Mouse (Mus musculus) testis, adult 2 months (tissue): ENCODE results near the gene Myl9.

Experiments
- CTCF ChIP-seq: fragments of 200-500 bp; IDR thresholded peaks from 2 replicates; pipeline ENCODE4 v1.5.1; 2012; ENCODE audit warnings: low read depth, mild to moderate bottlenecking, inconsistent platforms, low read length, moderate library complexity; ENCODE audit not compliant: control insufficient read depth, insufficient read depth, insufficient replicate concordance
- POLR2A ChIP-seq: fragments of 200-500 bp; IDR thresholded peaks from 2 replicates; pipeline ENCODE4 v1.6.1; 2012; ENCODE audit warnings: low read depth, mild to moderate bottlenecking, inconsistent platforms, low read length, moderate library complexity; ENCODE audit not compliant: control insufficient read depth

DNA sequence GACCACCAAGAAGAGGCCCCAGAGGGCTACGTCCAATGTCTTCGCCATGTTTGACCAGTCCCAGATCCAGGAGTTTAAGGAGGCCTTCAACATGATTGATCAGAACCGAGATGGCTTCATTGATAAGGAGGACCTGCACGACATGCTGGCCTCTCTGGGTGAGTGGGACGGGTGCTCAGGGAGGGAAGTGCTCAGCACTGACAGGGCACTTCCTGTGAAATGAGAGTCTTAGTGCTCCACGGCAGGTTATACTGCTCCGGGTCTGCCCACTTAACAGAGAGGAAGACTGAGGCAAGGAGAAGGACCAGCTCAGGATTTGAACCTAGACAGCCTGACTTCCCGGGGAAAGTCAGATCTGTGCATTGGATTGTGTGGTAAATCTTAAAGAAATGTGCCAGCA is 3.4 kb downstream of the Myl9 start:
- TF ChIP-seq POLR2A, result no peak
- no peak for TF ChIP-seq CTCF
